Mouse (Mus musculus) left cerebral cortex, postnatal 4 days (tissue): ENCODE measurements at regions not wholly inside any gene's neighbourhood (a gene's known extent, or its start where the extent isn't known, plus 50 kb on each side); places are given as distances from the start of the nearest gene placed in this dataset.

Experiments used
- DNase-seq: peaks from one replicate; pipeline ENCODE4 v3.0.0-alpha.2; 2022
- intact Hi-C: fragments of 180-260 bp; cut with DNase I; formaldehyde crosslinking; loops from one replicate; pipeline ENCODE4 v1.15.1; 2025

DNA sequence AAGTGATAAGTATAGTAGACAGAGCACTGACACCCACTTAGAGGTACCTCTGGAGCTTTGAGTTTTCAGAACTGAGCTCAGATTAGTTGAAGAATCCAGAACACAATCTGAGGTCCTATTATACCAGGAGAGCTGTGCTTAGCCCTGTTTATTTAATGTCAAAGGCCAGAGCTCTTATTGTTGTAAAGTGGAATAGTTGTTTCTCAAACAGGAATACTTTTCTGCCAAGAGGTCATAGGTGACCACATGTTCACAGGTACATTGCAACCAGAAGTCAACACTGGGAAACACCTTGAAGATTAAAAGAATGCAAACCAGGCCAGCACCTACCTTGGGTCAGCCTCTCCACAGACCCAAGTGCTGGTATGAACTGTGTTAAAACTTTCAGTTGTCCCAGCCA is 291.9 kb upstream of the 4930412O13Rik start:
- DNase-seq = no peak
- intact Hi-C loops = no loop called here

DNA sequence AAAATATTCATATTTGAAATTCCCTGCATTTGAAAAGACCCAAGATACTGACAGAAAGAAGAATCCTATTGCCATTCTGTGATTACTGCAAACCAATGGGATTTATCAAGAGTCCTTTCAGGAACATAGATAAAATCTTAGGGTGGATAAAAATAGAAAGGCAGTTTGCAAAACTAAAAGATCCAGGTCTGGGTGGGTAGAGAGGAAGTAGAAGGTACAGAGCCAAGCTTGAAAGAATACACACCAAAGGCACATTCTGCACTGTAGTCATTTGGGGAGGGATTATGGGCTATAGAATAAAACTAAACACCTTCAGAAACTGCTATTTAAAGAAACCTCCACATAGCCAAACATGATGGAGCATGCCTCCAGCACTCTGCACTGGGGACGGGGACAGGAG is 288.5 kb upstream of the 4930412O13Rik start:
- intact Hi-C loops = no loop called here
- DNase-seq = no peak

GRCm38 (mm10) chr2:9593931-9594330 is 287.1 kb upstream of the 4930412O13Rik start:
- DNase-seq = no peak
- intact Hi-C loops = no loop called here

- intact Hi-C loops = no loop called here
- DNase-seq = no peak
Measured at GRCm38 (mm10) chr2:9595236-9595850, 285.7 kb upstream of the 4930412O13Rik start.

DNA sequence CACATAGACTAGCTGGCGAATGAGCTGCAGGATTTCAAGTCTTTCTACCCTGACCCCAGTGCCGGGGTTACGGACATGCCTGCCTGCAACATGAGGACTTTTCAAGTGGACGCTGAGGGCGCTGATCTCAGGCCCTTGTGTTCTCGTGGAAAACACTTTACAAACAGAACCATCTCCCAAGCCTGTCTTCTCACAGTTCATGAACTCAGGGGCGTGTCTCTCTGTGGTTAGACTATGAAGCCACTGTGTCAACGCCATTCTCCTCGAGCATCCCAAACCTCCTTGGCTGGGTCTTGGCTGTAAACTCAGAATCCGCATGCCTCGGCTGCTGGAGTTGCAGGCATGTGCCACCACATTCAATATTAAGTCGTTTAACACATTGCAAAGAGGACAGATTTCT is 284.9 kb upstream of the 4930412O13Rik start:
- intact Hi-C loops = no loop called here
- no peak for DNase-seq

DNA sequence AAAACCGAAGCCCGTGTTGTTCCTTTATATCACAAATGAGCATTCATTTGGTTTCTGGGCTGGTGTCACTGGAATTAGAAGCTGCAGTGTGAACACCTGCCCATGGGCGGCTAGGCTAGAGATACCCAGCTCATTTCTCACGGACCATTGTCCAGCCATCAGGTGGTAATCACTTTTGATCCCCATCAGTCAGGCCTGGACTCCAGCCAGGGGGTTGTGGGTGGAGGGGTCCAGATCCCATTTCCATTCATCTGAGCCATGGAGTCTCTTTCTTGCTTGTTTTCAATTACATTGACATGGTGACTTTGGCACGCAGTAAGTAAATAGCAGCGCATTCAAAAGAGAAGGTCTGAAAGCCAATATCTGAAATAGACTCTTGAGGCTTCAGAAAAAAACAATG is 276.1 kb upstream of the 4930412O13Rik start:
- DNase-seq = peak; percentile 88
- intact Hi-C loops = no loop called here

DNA sequence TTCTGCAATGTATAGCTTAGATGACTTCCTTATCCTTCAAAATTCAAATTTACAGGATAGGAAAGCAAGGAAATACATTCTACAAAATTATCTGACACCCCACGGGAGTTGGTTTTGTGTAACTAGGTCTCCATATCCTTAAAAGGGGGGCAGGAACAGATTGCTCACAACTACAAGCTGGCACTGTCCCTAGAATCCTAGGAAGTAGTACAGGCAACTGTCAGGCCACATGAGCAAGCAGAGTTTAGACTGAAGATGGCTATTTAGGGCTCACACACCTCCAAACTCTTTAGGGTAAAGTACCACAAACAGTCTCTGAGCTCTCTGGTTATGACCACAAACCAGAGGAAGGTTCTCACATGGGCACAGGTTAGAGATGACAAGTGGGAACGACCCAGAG is 273.5 kb upstream of the 4930412O13Rik start:
- DNase-seq = no peak
- intact Hi-C loops = no loop called here

- DNase-seq = no peak
- intact Hi-C loops = no loop called here
Measured at GRCm38 (mm10) chr2:9614415-9614814, 266.6 kb upstream of the 4930412O13Rik start.

- DNase-seq = no peak
- intact Hi-C loops = no loop called here
Measured at GRCm38 (mm10) chr2:9616292-9616691, 264.8 kb upstream of the 4930412O13Rik start.

GRCm38 (mm10) chr2:9620303-9621244 is 260.5 kb upstream of the 4930412O13Rik start:
- intact Hi-C loops = no loop called here
- peak; percentile 68 for DNase-seq

GRCm38 (mm10) chr2:9623702-9624101 is 257.4 kb upstream of the 4930412O13Rik start:
- DNase-seq = no peak
- intact Hi-C loops = no loop called here

GRCm38 (mm10) chr2:9628026-9628425 is 253.0 kb upstream of the 4930412O13Rik start:
- intact Hi-C loops = no loop called here
- DNase-seq = no peak

GRCm38 (mm10) chr2:9632719-9633446 is 248.2 kb upstream of the 4930412O13Rik start:
- intact Hi-C loops = no loop called here
- DNase-seq = peak; percentile 6

DNA sequence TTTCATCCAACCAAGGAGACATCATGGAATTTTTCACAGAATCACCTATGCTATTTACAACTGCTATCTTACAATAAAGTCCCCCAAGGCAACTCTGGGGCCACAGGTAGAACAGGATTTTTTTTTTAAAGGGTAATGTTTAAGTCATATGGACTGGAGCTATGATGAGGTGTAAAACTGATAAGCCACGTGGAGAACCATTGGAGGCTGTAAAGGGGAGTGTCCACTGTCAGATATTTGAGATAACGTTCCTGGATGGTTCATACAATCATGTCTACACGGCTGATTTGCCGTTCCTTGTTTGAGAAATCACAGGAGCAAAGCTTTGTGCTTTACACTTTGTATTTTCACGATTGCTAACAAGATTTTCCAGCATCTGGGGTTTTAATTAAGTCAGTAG is 241.8 kb upstream of the 4930412O13Rik start:
- intact Hi-C loops = no loop called here
- DNase-seq = no peak

- intact Hi-C loops = no loop called here
- no peak for DNase-seq
Measured at GRCm38 (mm10) chr2:9641629-9642028, 239.4 kb upstream of the 4930412O13Rik start.

GRCm38 (mm10) chr2:9642411-9642810 is 238.6 kb upstream of the 4930412O13Rik start:
- no peak for DNase-seq
- intact Hi-C loops = no loop called here

- no peak for DNase-seq
- intact Hi-C loops = no loop called here
Measured at GRCm38 (mm10) chr2:9646466-9646865, 234.6 kb upstream of the 4930412O13Rik start.

DNA sequence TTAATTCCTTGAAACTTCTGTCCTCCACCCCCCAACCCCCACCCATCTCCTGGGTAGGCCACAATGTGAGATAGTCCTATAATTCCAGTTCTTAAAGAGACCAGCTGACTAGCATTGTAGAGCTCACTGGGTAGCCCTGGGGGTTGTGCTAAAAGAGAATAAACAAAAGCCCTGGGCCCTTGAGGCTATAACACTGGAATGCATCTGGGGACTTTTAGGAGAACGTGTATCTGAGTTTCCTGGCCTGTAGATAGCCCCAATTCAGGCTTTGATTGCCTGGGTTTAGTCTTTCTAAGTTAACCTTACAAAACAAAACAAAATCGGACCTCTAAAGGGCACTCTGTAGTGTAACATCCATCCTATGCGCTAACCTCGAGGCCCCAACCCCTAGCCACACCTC is 234.1 kb upstream of the 4930412O13Rik start:
- no peak for DNase-seq
- intact Hi-C loops = no loop called here

GRCm38 (mm10) chr2:9650082-9650481 is 231.0 kb upstream of the 4930412O13Rik start:
- no peak for DNase-seq
- intact Hi-C loops = no loop called here

DNA sequence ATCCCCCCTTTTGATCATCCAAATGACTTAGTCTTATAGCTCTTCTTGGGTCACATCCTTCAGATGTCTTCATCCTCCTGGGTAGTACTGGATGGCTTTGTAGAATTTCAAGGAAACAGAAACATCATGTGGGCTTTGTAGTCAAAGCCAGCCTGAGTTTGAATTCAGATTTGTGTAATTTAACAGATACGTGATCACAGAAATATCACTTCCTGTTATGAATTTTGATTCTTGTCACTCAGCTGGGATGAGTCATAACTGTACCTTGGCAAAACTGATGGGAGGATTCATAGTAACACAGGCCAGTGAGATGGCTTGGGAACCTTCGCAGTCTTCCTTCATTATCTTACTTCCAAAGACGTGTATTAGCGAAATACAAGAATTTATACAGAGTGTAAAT is 222.2 kb upstream of the 4930412O13Rik start:
- no peak for DNase-seq
- intact Hi-C loops = no loop called here

- DNase-seq = no peak
Measured at GRCm38 (mm10) chr2:9669621-9670020, 211.4 kb upstream of the 4930412O13Rik start.

More at GRCm38 (mm10) chr2:9669621-9670020, 211.4 kb upstream of the 4930412O13Rik start:
- intact Hi-C loops = no loop called here
